Mouse (Mus musculus): ENCODE measurements around the gene Srsy.
"Not testable (repeated sequence)": the region's sequence is repeated elsewhere in the genome, so short reads cannot be mapped to it uniquely, and the experiment has no call there.

Srsy gene

DNA sequence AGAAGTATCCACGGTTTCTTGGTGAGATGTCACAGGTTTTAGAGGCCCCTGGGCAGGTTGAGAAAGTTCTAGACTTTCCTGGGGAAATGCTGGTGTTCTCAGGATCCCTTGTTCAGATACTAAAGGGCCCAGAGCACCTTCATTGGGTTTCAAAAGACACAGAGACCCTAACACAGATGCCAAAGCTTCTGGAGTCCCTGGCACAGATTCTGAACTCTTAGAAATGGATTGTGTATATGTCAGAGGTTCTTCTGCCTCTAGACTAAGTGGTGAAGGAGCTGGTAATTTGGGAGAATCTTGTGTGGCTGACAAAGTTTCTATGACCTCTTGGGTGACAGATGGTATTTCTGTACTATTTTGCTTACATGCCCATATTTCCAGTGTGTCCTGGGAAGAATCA, at the start of gene Srsy:
TSS of gene Srsy (minus strand) at position 101 of the 400 bp plus-strand sequence.
- DNase-seq (ENCODE audit: low spot score in 2 of 2) = not testable (repeated sequence)
